Mouse (Mus musculus) embryonic facial prominence, embryonic 13.5 days (tissue): ENCODE measurements at regions not wholly inside any gene's neighbourhood (a gene's known extent, or its start where the extent isn't known, plus 50 kb on each side); places are given as distances from the start of the nearest gene placed in this dataset.
"Not testable (repeated sequence)": the region's sequence is repeated elsewhere in the genome, so short reads cannot be mapped to it uniquely, and the experiment has no call there.

ENCODE experiments used
- ATAC-seq: fragments of 200-750 bp; cut with Nextera tagmentation; 2 replicates; pipeline ENCODE4 v1.8.0; 2017; ENCODE audit warnings: low read depth; ENCODE audit not compliant: insufficient number of reproducible peaks, insufficient read depth, low FRiP score, low TSS enrichment
- H3K27ac ChIP-seq: fragments of 300-500 bp; sonication (generic); 2 replicates; pipeline ENCODE4 v1.5.1; 2015; ENCODE audit warnings: moderate library complexity, mild to moderate bottlenecking, inconsistent platforms
- H3K27me3 ChIP-seq: fragments of 300-500 bp; sonication (generic); 2 replicates; pipeline ENCODE4 v1.6.1; 2015; ENCODE audit warnings: mild to moderate bottlenecking, inconsistent platforms
- H3K36me3 ChIP-seq: fragments of 300-500 bp; sonication (generic); 2 replicates; pipeline ENCODE4 v1.6.1; 2015; ENCODE audit warnings: mild to moderate bottlenecking, inconsistent platforms
- H3K4me1 ChIP-seq: fragments of 300-500 bp; sonication (generic); 2 replicates; pipeline ENCODE4 v1.6.1; 2015; ENCODE audit warnings: inconsistent platforms
- H3K4me2 ChIP-seq: fragments of 300-500 bp; sonication (generic); 2 replicates; pipeline ENCODE4 v1.6.1; 2015; ENCODE audit warnings: moderate library complexity, mild to moderate bottlenecking, inconsistent platforms
- H3K4me3 ChIP-seq: fragments of 300-500 bp; sonication (generic); 2 replicates; pipeline ENCODE4 v1.5.1; 2015; ENCODE audit warnings: mild to moderate bottlenecking, inconsistent platforms
- H3K9ac ChIP-seq: fragments of 300-500 bp; sonication (generic); 2 replicates; pipeline ENCODE4 v1.6.1; 2015; ENCODE audit warnings: mild to moderate bottlenecking, inconsistent platforms
- H3K9me3 ChIP-seq: fragments of 300-500 bp; sonication (generic); 2 replicates; pipeline ENCODE4 v1.6.1; 2016; ENCODE audit warnings: inconsistent platforms
- WGBS: fragments of 180-500 bp; shearing (Covaris S2); methylation state at CpG from one replicate; pipeline ENCODE4 v1.1.7; 2015; ENCODE audit warnings: mixed read lengths; 5-methylcytosine and 5-hydroxymethylcytosine counted together

- no peak for ATAC-seq
- Histone ChIP-seq H3K36me3 (no peaks in the 10 kb centered on the region), H3K4me1 (no peaks in the 10 kb centered on the region), H3K27ac (no peak overlapping the region), H3K27me3 (no peaks in the 10 kb centered on the region), H3K9me3 (no peaks in the 10 kb centered on the region), H3K4me2 (no peak overlapping the region), H3K9ac (no peak overlapping the region), H3K4me3 (no peak overlapping the region)
- WGBS: 58% methylated on average over 3 of the region's 3 CpGs
These were observed 153.0 kb upstream of the 1700012A03Rik start for GRCm38 (mm10) chr6:31897001-31897400.

GRCm38 (mm10) chr6:31895835-31896234 is 154.2 kb upstream of the 1700012A03Rik start:
- H3K27ac ChIP-seq: no peak overlapping the region
- H3K9me3 ChIP-seq: no peaks in the 10 kb centered on the region
- no peaks in the 10 kb centered on the region for H3K4me1 ChIP-seq
- H3K9ac ChIP-seq: no peak overlapping the region
- H3K4me3 ChIP-seq: no peak overlapping the region
- no peaks in the 10 kb centered on the region for H3K36me3 ChIP-seq
- no peak overlapping the region for H3K4me2 ChIP-seq
- no peak for ATAC-seq
- WGBS: 59% methylated on average over 3 of the region's 3 CpGs
- H3K27me3 ChIP-seq: no peaks in the 10 kb centered on the region

- H3K9ac ChIP-seq: no peak overlapping the region
- WGBS: 10% methylated on average over 4 of the region's 4 CpGs
- no peak for ATAC-seq
- no peaks in the 10 kb centered on the region for H3K4me1 ChIP-seq
- no peaks in the 10 kb centered on the region for H3K36me3 ChIP-seq
- H3K27ac ChIP-seq: no peak overlapping the region
- H3K9me3 ChIP-seq: no peaks in the 10 kb centered on the region
- no peak overlapping the region for H3K4me3 ChIP-seq
- no peak overlapping the region for H3K4me2 ChIP-seq
- no peaks in the 10 kb centered on the region for H3K27me3 ChIP-seq
These were observed 163.1 kb upstream of the 1700012A03Rik start for GRCm38 (mm10) chr6:31886931-31887330.

GRCm38 (mm10) chr6:31885196-31885595 is 164.8 kb upstream of the 1700012A03Rik start:
- not testable (repeated sequence) for H3K9ac ChIP-seq, ATAC-seq, H3K27me3 ChIP-seq, H3K4me1 ChIP-seq, H3K4me2 ChIP-seq, H3K4me3 ChIP-seq, H3K27ac ChIP-seq, H3K36me3 ChIP-seq, H3K9me3 ChIP-seq
- WGBS: 4% methylated on average over 1 of the region's 1 CpGs

- Histone ChIP-seq H3K4me1 (no peaks in the 10 kb centered on the region), H3K9ac (no peak overlapping the region), H3K4me2 (no peak overlapping the region), H3K36me3 (no peaks in the 10 kb centered on the region), H3K27me3 (no peaks in the 10 kb centered on the region), H3K27ac (no peak overlapping the region), H3K4me3 (no peak overlapping the region), H3K9me3 (no peaks in the 10 kb centered on the region)
- 4% methylated on average over 2 of the region's 2 CpGs for WGBS
- no peak for ATAC-seq
These were observed 166.3 kb upstream of the 1700012A03Rik start for GRCm38 (mm10) chr6:31883726-31884125.

- H3K27ac ChIP-seq: no peak overlapping the region
- no peaks in the 10 kb centered on the region for H3K36me3 ChIP-seq
- H3K9me3 ChIP-seq: no peaks in the 10 kb centered on the region
- H3K4me3 ChIP-seq: no peak overlapping the region
- no peaks in the 10 kb centered on the region for H3K4me1 ChIP-seq
- no peak overlapping the region for H3K4me2 ChIP-seq
- no peaks in the 10 kb centered on the region for H3K27me3 ChIP-seq
- WGBS: 92% methylated on average over 6 of the region's 6 CpGs
- no peak overlapping the region for H3K9ac ChIP-seq
- ATAC-seq: no peak
These were observed 175.4 kb upstream of the 1700012A03Rik start for GRCm38 (mm10) chr6:31874616-31875015.

- Histone ChIP-seq H3K4me2 (no peak overlapping the region), H3K4me3 (no peak overlapping the region), H3K9ac (no peak overlapping the region), H3K27ac (no peak overlapping the region), H3K36me3 (no peaks in the 10 kb centered on the region), H3K9me3 (no peaks in the 10 kb centered on the region), H3K27me3 (no peaks in the 10 kb centered on the region), H3K4me1 (no peaks in the 10 kb centered on the region)
- ATAC-seq: no peak
- 44% methylated on average over 1 of the region's 1 CpGs for WGBS
These were observed 176.1 kb upstream of the 1700012A03Rik start for GRCm38 (mm10) chr6:31873911-31874310.

- no peak overlapping the region for H3K4me3 ChIP-seq
- H3K4me1 ChIP-seq: no peaks in the 10 kb centered on the region
- no peak overlapping the region for H3K4me2 ChIP-seq
- no peaks in the 10 kb centered on the region for H3K27me3 ChIP-seq
- H3K36me3 ChIP-seq: no peaks in the 10 kb centered on the region
- no peaks in the 10 kb centered on the region for H3K9me3 ChIP-seq
- no peak overlapping the region for H3K27ac ChIP-seq
- WGBS: 82% methylated on average over 3 of the region's 3 CpGs
- no peak for ATAC-seq
- no peak overlapping the region for H3K9ac ChIP-seq
These were observed 178.3 kb upstream of the 1700012A03Rik start for GRCm38 (mm10) chr6:31871766-31872165.

- no peak overlapping the region for H3K27ac ChIP-seq
- H3K4me3 ChIP-seq: no peak overlapping the region
- H3K9ac ChIP-seq: no peak overlapping the region
- H3K4me1 ChIP-seq: no peaks in the 10 kb centered on the region
- no peaks in the 10 kb centered on the region for H3K36me3 ChIP-seq
- no peaks in the 10 kb centered on the region for H3K9me3 ChIP-seq
- WGBS: 38% methylated on average over 7 of the region's 7 CpGs
- no peaks in the 10 kb centered on the region for H3K27me3 ChIP-seq
- H3K4me2 ChIP-seq: no peak overlapping the region
- ATAC-seq: no peak
These were observed 188.1 kb upstream of the 1700012A03Rik start for GRCm38 (mm10) chr6:31861996-31862395.

- no peaks in the 10 kb centered on the region for H3K9me3 ChIP-seq
- no peak overlapping the region for H3K4me2 ChIP-seq
- no peaks in the 10 kb centered on the region for H3K4me1 ChIP-seq
- 77% methylated on average over 3 of the region's 3 CpGs for WGBS
- no peak overlapping the region for H3K4me3 ChIP-seq
- H3K9ac ChIP-seq: no peak overlapping the region
- no peaks in the 10 kb centered on the region for H3K36me3 ChIP-seq
- ATAC-seq: no peak
- no peak overlapping the region for H3K27ac ChIP-seq
- H3K27me3 ChIP-seq: no peaks in the 10 kb centered on the region
These were observed 190.4 kb upstream of the 1700012A03Rik start for GRCm38 (mm10) chr6:31859621-31860020.

- WGBS: 94% methylated on average over 14 of the region's 16 CpGs
- Histone ChIP-seq H3K9me3 (peaks cover 2% of the 10 kb centered on the region; the same call in 1 of the 2 replicates), H3K27ac (no peak overlapping the region), H3K36me3 (no peaks in the 10 kb centered on the region), H3K9ac (no peak overlapping the region), H3K4me3 (no peak overlapping the region), H3K4me2 (no peak overlapping the region), H3K4me1 (no peaks in the 10 kb centered on the region), H3K27me3 (no peaks in the 10 kb centered on the region)
- ATAC-seq: no peak
These were observed 195.8 kb upstream of the 1700012A03Rik start for GRCm38 (mm10) chr6:31854261-31854660.

GRCm38 (mm10) chr6:31846319-31846718 is 203.7 kb upstream of the 1700012A03Rik start:
- ATAC-seq: no peak
- Histone ChIP-seq H3K4me3 (no peak overlapping the region), H3K4me2 (no peak overlapping the region), H3K27ac (no peak overlapping the region), H3K36me3 (no peaks in the 10 kb centered on the region), H3K9me3 (no peaks in the 10 kb centered on the region), H3K4me1 (no peaks in the 10 kb centered on the region), H3K27me3 (no peaks in the 10 kb centered on the region), H3K9ac (no peak overlapping the region)
- WGBS: 86% methylated on average over 9 of the region's 9 CpGs

GRCm38 (mm10) chr6:31845671-31846070 is 204.4 kb upstream of the 1700012A03Rik start:
- 85% methylated on average over 5 of the region's 5 CpGs for WGBS
- Histone ChIP-seq H3K36me3 (no peaks in the 10 kb centered on the region), H3K27me3 (no peaks in the 10 kb centered on the region), H3K4me1 (no peaks in the 10 kb centered on the region), H3K4me3 (no peak overlapping the region), H3K4me2 (no peak overlapping the region), H3K9ac (no peak overlapping the region), H3K27ac (no peak overlapping the region), H3K9me3 (no peaks in the 10 kb centered on the region)
- no peak for ATAC-seq
